Mouse (Mus musculus) kidney, postnatal 36 days (tissue): ENCODE measurements at regions not wholly inside any gene's neighbourhood (a gene's known extent, or its start where the extent isn't known, plus 50 kb on each side); places are given as distances from the start of the nearest gene placed in this dataset.
A peak's percentile ranks its signal among the peaks of the same experiment; 100 is the strongest.

Source experiments
- DNase-seq, 2 experiments: peaks; one replicate each; pipeline ENCODE4 v3.0.0; 2021 to 2022; ENCODE audit warnings: mixed read lengths in 2 of 2

DNA sequence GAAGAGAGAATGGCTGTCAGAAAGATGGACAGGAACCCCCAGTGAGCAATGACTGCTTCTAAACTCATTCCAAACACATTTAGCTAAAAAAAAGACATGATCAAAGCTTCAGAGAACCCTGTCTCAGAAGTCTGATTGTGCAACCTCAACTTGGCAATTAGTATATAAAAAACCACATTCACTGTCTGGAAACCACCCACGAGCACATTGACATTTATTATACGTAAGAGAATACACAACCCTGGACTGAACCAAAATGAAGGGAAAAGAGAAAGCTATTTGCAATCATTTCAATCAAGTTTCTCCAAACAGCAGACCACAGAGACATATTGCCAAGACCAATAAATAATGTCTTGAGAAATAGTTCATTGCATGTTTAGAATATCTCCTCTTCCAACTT is 820.7 kb upstream of the Adgrl2 start:
- DNase-seq = no peak

DNA sequence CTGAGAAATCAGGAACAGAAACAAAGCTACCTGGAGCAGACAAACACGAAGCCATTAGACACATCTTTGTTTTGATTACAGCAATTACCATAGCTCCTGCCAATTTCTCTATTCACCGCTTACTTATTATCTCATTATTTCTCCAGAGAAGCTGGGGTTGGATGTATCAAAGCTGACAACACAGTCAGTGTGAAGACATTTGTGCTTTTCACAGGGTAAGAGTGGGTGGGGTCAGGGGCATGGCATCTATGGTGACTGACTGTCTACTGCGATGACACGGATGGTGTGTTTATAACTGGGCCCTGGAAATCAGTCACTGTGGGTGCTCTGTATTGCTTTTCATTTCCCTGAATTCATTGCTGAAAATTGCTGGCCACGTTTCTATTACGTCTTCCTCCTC is 815.0 kb upstream of the Adgrl2 start:
- no peak for DNase-seq

DNA sequence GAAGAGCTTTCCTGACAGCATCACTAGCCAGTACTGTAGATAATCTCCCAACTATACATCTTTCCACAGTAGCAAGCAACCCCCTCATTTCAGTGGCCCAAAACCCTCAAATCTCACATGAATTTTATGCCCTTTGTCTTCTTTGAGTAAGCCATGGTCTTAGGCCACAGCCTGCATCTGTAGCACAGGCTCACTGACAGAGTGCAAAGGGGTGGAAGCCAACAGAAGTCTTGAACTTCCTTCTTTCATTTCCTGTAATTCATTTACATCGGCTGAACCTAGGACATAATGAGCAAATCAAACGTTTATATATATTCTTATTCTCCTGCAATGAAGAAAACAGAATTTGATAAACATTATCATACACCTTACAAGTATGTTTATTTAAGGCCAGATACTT is 805.8 kb upstream of the Adgrl2 start:
- DNase-seq = no peak

DNA sequence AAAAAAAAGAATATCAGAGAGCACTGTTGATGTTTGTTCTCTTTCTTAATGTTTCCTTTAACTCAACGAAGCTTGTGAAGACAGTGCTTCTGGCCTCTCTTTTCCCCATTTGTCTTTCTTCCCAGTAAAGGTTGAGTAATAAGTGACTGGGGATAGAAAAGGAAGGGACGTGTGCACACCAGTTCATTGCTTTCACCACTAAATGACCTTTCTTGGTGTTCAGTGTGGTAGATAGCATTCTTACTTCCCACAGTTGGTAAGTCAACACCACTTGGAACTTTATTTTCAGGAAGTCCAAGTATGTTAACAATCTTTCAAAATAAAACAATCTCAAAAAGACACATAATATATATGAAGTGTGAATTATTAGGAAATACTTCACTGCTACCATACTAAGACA is 801.2 kb upstream of the Adgrl2 start:
- DNase-seq = no peak

DNA sequence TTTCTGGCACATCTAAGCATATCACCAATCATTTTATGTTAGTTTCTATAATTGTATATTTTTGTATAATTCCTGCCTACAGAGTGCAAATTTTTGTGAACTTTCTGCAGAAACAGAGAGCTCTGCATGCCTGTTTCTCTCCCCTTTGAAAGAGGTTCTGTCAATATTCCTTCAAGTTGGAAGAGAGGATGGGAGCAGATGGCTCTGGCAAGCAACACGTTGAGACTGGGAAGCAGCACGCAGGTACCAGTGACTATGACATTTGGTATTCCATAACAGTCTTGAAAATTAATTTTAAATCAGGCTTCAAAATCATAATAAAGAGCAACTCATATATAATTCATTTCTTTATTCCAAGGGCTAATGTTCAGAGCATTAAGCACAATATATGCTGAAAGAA is 795.7 kb upstream of the Adgrl2 start:
- no peak for DNase-seq

DNA sequence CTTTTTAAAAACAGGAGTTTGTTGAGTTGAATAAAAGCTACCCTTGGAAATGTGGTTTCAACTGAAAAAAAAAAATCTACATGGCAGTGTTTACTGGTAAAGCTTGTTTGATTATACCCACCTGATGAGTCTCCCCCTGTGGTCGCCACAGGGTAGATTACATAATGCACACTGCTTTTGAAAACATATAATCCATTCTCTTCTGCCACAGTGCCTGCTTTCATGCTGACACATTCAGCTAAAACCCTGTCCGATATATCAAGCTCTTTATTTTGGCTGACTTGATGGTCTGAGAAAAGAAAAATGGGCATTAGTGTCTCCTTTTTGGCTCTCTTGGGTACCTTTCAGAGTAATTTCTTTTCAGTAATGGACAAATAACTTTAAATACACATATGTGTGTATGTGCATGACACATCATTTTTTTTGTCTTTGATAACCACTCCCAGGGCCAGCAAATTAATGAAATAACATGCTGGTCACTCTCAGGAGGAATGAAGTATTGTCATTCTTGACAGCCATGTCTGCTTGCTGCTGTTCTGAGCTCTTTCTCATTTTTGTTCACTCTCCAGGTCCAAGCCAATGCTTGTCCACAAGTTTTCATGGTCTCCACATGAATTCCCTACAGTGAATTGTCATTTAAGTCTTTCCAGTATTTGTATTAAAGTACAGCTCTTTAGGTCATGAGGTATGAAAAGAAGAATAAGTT is 793.7 kb upstream of the Adgrl2 start:
- no peak for DNase-seq

DNA sequence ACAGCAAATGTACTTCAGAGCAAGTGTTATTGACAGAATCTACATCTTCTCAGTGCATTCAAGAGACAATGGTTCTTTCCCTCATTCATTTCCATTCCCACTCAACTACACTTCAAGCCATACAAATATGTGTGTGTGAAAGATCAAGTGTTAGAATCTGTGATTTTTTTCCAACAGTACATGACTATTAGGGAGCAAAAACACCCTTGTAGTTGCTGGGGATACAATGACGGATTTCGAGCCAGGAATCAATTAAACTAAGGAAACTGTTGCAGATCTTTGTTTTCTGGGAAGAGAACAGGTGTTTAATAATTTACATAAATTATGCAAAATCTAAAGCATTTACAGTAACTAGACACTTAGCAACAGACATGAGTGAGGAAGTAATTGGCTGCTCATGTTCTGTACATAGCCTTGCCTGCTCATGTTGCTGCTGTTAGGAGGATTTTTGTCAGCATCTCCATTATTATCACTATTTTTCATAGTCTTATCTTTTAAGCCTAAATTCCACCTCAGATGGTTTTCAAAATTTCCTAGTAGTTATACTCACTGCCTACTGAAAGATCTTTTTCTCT is 777.6 kb upstream of the Adgrl2 start:
- no peak for DNase-seq

DNA sequence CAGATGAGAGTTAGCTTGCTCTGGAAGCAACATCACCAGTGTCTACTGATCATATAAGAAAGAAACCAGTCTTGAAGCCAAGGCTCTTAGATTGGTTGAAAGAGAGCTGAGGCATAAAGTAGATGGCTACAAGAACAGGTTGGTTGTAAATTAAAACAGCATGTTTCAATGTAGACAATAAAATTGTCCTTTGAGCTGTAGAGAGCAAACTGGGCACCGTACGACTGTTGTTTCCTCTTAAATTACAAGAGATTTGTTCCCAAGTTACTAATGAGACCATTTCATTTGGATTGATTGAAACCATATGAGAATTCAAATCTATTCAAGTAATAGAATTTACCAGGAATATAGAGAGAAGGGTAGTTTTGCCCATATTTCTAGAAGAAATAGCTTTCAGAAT is 770.9 kb upstream of the Adgrl2 start:
- DNase-seq = no peak

DNA sequence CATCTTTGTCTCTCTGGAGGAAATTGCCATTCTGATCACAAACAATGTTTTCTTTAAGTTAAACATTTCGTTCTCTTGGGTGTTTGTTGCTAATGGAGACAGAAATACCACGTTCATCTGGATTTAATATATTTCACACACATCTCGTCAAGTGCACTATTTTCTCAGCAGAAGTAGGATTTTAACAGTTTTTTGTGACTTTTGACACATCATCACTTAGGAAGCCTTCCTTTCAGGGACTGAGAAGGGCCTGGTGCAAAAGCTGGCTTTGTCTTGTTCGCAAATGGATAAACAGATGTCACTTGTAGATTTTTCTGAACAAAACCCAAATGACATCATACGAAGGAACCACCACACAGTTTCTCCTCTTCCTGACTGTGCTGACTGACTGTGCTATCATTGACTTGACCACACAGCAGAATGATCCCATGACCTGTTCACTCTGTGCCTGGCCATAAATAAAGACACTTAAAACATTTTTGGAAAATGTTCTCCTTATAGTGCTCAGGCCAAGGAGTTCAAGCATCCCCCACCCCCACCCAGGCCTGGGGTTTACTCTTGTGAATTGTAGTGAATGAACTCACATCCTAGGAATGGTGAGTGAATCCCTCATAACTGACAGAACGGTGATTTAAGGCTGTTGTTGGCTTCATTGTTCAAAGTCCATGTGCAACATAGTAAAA is 767.7 kb upstream of the Adgrl2 start:
- DNase-seq = no peak

DNA sequence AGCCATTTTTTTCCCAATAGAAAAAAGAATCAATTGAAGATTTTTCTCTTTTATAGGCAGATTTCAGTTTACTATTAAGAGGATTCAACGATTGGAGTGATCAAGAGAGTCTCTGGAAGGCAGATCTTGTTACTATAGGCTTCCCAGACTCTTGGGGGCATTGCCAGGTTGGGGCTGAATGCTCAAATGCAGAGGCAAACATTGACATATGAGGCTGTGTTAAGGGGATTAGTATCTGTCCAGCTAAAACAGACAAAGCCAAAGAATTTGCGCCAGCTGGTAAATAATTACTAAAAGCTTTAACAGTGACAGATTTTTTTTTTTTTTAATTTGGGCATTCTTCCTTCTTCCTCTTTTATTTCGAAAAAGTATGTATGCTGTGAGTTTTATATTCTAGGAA is 745.7 kb upstream of the Adgrl2 start:
- DNase-seq = no peak

DNA sequence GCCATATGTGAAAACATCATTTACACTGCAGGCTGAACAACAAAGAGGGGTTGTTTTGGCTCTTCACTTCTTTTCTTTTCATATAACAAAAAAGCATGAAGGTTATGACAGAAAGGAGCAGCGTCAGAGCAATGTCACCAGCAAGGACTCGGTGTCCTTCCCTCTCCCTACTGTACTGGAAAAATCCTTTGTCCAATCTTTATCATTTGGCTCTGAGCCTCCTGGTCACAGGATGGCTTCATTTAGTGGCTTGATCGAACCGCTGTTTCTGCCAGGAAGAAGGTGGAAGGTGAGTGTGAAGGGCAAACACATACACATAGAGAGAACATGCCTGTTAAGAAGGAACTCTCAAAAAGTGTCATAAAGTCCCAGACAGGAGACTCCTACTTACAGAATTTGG is 735.9 kb upstream of the Adgrl2 start:
- DNase-seq = no peak

DNA sequence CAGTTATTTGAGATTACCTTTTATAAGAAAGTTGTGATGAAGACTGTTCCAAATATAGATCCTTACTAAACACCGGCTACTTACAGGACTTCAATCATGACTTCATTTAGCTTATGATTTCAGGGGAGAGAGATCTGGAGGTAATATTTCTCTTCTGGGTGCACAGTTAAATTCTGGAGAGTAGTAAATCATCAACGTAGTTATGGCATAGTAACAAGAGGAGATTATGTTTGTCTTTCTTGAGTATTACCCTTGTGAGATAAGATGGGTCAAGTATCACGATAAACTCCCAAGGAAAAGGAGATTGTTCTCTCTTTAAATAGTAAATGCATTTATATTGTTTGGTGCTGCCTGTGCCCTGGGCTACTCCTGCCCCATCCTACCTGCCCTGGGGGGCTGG is 734.5 kb upstream of the Adgrl2 start:
- DNase-seq = no peak

DNA sequence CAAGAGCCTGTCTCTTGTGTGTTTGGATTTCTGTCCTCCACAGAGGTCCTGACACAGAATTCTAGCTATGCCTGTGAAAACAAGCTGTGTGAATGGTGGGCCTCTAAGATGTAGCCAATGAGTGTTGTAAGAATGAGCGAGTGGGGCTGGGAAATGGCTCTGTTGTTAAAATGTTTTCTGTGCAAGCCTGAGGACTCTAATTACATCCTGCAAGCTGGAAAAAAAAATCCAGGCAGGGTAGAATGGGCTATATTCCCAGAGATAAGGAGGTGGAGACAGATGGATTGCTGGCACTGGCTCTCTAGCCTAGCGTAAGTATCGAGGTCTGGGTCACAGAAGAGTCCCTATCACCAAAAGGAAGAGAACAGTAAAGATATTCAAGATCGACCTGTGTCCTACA is 731.5 kb upstream of the Adgrl2 start:
- DNase-seq = no peak

DNA sequence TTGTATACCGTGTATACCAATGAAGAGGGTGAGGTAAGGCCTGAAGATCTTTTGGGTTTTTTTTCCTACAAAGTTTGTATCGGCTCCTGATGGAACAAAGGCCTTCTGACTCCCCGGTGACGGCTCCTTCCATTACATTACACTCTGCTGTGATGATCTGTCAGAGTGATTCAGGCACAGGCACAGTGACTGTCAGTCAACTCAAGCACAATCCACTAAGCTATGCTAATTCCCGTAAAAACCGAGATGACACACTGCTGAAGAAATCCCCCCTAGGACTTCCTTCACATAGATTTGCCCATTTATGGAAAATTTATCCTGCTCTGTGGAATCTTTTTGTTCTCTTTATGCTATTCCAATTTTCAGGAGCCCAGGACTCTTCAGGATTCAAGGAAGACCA is 730.0 kb upstream of the Adgrl2 start:
- no peak for DNase-seq

DNA sequence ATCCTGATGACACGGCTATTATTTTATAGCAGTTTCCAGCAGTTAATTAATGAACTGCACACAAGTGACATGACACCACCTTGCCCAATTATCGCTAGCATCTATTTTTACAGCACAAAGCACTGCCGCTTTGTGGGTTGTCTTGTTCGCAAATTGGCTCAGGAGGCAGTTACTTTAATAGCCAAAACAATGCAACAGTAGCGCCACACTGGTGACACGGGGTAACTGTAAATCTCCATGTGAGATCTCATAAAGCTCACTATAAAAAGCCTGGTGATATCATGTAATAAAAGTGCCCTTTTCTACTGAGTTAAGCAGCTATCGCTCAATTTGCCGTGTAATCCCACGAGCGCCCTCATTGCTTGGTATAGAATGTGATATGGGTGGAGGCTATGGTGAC is 715.4 kb upstream of the Adgrl2 start:
- peak in 1 of 2 experiments; percentile 21 for DNase-seq

DNA sequence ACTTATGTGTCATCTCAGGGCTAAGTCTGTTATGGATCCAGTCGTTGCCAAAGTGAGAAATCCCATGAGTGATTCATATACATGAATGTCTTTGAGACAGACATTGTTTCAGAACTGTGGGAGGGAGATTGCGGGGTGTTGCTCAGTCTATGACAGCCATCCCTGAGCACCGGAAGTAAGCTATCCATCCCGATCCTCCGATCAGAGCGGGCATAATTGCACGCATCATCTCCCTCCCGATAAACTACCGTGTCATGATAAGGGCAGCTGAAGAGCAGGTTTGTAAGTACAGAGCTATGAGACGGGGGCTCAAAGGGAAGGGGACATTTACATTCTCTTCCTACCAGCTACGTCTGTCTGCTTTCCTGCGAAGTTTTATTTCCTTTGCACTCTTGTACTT is 715.0 kb upstream of the Adgrl2 start:
- DNase-seq = no peak

DNA sequence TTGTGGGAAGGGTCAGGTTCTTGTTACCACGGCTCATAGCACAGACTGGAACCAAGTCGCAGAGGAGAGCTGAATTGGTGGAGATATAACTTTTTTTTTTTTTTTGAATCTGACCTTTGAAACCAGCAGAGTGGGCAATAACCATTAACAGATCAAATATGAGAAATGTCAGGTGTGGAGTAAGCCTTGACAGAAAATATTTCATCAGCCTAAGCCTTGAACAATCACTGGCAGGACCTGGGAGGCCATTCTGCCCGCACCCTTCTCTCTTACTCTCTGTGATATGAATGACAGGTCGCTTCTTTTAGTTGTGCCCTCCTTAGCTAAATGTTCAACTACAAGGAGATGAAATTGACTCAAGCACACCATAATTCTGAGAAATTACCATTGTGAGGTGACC is 714.1 kb upstream of the Adgrl2 start:
- DNase-seq = no peak

DNA sequence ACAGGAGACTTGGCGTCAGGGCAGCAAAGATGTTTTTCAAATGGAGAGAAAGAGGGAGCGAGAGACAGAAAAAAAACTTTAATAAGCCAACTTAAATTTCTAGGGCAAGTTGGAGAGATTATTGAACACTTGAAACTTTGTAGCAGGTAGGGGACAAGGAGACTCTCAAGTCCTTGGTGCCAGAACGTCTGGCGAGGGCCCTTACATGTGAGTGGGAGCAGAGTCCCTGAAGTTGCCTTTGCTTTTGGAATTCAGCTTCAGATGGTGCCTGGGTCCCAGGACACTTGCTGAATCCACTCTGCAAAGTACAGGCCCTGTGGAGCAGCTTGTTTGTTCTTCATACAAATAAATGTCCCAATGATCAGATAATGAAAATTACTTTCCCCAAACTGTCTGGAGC is 693.2 kb upstream of the Adgrl2 start:
- DNase-seq = no peak

DNA sequence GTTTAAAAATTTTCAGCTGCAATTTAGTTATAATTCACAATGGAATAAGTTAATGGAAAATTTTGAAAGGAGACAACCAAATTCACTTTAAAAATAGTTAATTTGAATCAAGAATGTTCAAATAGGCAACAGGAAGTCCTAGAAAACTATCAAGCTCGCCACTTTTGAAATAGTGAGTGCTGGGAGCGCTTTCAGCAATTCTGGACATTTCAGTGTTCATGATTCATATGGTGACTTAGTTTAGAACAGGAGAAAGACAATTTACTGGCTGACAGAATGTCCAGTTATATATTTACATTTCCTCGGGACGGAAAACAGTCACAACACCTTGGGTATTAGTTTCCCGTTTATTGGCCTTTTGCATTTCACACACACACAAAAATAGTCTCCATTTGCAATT is 691.9 kb upstream of the Adgrl2 start:
- DNase-seq = no peak

DNA sequence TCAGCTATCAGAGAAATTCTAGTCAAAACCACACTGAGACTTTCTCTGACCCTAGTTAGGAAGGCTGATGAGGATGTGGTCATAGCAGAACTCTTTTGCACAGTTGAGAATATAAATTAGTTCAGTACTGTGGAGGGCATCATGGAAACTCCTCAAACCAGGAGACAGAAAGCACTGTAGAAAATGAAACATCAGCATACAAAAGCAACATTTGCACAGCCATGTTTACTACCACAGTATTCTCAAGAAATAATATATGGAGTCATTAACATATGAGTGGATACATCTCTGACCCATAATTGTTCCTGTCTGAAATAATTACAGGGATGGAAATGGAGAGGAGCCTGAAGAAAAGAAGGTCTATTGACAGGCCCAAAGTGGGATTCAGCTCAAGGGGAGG is 683.6 kb upstream of the Adgrl2 start:
- no peak for DNase-seq

DNA sequence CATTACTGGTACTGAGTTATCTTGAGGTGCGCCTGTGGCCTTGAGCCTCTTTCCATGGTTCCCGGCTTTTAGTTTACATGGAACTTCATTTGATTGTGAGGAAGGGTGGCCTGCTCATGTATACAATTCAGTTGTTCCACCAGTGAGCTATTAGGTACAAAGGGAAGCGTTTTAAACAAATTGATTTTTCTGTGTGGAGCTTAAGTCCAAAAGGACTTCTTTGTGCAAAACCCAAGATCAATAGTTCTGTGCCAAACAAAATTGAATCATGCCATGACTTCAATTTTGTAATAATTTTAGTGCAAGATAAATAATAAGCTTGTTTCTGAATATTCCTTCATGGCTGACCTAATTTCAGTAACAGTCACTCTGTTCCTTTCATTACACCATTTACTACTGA is 674.3 kb upstream of the Adgrl2 start:
- DNase-seq = no peak

DNA sequence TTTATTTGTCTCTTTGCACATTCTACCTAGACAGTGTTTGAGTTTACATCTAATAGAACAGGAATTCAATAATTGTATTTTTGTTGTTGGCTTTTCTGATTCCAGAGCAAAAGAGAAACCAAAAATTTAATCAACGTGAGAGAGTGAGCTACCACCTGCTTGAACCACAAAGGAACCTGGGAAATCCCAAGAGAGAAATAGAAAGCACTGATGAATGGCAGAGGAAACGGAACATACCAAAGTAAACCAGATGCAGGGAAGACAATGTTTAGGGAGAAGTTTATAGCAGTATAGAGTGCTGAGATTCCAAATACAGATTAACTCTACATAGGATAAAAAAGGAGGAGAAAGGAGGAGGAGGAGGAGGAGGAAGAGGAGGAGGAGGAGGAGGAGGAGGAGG is 648.0 kb upstream of the Adgrl2 start:
- DNase-seq = no peak

DNA sequence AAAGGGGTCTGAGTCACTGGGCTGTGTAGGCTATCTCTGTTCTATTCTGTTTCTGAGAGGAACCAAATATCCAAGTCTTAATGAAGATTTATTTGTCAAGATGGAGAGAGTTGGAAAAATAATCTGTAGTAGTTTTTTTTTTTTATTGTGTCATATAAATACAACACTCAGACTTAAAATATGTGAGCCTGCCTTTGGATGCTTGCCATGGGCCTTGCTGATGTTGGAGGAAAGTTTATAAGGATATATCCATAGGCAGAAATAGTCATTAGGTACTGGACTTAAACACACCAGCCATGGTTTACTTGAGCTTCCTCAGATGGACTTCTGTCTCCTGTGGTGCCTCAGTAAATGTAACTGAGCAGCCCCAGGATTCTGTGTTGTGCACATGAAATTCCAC is 635.8 kb upstream of the Adgrl2 start:
- DNase-seq = no peak

DNA sequence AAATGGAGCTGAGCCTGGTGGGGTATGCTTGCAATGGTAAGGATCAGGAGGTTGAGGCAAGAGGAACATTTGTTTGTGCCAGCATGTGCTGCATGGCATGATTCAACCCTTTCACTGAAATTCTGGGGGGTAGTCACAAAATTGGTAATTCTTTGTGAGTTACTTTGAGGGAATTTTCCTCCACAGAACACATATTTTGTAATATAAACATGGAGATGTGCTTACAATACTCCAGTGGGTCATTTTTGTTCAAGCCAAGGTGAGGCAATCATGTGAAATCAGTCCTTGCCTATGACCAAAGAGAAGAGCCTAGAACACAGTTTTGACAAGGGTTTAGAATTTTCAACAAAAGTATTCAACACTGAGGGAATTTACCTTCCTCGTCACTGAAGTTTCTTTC is 635.1 kb upstream of the Adgrl2 start:
- DNase-seq = no peak

DNA sequence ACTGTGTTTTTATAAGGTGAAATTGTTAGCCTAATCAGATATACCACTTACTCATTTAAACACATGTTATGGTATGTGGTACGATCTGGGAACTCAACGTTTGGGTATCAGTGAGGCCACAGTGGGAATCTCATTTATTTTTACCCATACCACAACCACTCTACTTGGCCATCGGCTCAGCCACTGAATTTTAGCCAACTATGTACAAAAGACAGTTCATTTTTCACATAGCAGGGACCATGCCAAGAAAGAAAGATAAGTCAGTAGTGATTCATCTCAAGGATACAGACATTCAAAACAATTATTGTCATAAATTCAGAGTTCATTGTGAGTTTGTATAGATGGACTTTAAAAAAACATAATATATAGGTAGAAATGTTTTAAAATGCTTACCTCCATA is 634.7 kb upstream of the Adgrl2 start:
- DNase-seq = no peak
